Mouse (Mus musculus): ENCODE data around the gene Nebl. TPM values are rescaled to one million over a fixed set of nuclear protein-coding genes. Genes with fewer than 3 reads are reported as not detected.

The Nebl gene
- polyA plus RNA-seq (2012; rRNA removed) = 42.5 and 47.8 TPM in 2 replicates

- DNase-seq (ENCODE audit: extremely low spot score in 1 of 2, low spot score in 1 of 2) = peak; percentile 28 to 73
Measured at GRCm38 (mm10) chr2:17730957-17731830, at the start of gene Nebl. Gene Nebl, minus strand, starts transcription at chr2:17731464.

DNA sequence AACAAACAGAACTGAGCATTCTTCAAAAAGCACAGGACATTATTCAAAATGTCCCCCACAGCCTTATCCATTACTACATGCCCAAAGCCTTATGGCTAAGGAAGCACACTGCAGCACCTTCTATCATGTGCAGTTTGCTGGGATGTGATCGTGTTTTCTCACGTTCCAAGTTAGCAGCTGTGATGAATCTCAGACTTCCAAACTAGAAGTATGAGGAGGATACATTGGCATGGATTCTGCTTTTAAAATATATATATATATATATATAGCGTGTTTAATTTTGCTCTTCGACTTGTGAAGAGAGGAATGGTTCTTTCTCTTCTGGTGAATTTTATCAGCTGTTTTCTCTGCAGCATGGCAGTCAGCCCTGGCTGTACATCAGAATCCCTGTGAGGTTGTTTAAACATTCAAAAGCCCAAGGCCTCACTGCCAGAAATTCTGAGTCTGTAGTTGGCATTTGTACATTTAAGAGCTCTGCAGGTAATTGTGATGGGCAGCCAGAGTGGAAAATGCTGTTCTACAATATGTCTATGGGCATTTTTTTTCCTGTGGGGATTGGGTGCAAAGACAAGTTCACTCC lies 39.1 kb upstream of the Nebl start:
- DNase-seq (ENCODE audit: extremely low spot score in 1 of 2, low spot score in 1 of 2) = peak; percentile 12 to 53

DNA sequence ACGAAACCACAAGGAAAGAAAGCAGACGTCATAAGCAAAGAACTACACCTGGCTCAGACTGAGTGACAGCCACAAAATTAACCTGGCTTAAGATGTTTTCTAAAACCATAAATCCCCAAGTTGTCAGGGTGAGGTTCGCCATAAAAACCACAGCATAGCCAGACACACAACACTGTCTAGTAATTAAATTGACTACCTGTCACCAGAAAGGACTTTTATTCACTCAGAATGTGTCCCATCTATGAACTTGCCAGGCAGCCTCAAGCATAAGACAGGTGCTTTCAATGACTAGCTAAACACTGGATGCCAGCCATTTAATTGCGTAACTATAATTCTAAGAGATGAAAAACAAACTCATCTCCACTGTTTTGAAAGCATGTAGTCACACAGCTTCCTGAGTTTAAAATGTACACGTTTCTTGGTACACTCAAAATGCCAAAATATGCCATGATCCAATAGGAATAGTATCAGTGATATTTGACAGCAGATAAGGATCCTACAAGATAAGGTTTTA lies 38.0 kb upstream of the Nebl start:
- DNase-seq (ENCODE audit: extremely low spot score in 1 of 2, low spot score in 1 of 2) = no peak

GRCm38 (mm10) chr2:17756271-17756670 lies 25.0 kb upstream of the Nebl start:
- no peak for DNase-seq (ENCODE audit: extremely low spot score in 1 of 2, low spot score in 1 of 2)

DNA sequence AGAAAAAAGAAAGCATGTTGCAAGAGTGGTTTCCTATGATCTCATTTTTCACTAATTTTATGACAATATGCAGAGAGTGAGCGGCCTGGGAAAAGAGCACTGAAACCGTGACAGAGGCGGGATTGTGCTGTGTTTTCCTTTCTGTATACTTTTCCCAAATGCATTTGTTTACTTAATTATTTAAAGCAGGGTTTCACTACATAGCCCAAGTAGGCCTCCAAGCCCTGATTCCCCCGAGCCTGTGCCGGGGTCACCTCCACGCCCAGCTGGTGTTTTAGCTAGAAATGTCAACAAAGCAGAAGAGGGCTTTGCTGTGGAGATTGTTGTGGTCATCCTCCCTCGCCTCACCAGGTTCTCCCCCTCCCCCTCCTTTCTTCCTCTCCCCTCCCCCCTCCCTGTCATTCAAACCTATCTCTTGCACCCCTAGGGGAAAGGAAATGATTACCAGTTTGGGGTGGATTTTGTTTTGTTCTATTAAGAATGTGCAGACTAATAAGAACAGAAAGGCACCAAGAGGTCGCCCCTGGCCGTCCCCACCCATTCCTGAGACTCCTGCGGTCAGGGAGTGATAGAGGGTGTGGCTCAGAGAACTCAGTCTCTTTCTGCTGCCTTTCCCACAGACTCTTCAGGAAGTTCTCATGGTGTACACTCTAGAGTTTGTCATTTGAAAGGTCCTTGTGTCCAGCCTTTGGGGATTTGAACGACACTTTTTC lies 10.9 kb upstream of the Nebl start:
- no peak for DNase-seq (ENCODE audit: extremely low spot score in 1 of 2, low spot score in 1 of 2)

DNA sequence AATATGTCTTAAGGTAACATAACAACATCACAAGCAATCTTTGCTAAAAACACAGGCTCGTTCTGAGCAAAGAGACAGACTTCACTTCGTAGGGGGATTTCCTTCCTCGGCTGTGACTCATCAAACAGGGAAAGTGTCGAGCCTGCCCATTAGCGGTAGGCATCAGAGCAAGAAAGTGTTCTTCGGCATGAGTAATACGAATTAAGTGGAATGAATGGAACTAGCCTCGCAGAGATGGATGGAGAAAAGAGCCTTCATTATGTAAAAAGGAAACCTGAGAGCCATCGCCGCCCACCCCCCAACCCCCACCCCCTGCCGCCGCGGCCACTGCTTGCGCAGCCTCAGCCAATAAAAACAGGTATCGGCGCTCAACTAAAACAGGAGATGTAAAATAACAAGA lies 10.3 kb upstream of the Nebl start:
- peak in 1 of 2 experiments; percentile 33 for DNase-seq (ENCODE audit: extremely low spot score in 1 of 2, low spot score in 1 of 2)

DNA sequence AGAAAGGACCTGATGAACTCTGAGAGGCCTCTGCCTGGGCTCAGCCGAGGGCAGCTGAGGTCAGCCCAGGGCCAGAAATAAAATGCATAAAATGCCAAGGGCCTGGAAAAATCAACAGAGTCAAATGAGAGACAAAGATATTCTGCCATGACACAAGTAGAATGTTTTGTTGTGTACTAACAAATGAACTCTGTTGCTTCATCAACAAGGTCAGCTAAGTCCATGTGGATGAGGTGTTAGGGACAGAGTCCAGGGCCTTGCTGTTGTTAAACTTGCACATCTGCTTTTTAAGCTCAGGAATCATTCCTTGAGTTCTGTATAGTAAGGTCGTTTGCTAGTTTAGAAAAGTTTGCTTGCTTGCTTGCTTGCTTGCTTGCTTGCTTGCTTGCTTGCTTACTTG lies 9.2 kb upstream of the Nebl start:
- DNase-seq (ENCODE audit: extremely low spot score in 1 of 2, low spot score in 1 of 2) = no peak

DNA sequence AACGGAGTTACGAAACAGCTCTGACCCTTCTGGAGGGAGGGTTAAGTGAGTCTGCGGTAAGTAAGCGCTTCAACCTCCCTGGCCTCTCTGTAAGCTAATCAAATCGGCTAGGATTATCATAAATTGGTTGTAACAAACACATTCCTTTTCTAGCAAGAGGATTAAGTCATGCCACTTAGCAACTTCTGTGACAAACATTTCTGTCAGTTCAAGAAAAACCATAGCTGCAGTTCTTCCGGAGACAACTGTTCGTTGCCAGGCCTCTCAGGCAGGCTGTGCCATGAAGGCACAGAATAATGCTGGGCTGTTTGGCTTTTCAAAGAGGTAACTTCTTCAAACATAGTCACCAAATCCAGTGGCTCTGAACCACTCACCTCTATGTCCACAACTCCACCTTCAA lies 946 bp upstream of the Nebl start:
- no peak for DNase-seq (ENCODE audit: extremely low spot score in 1 of 2, low spot score in 1 of 2)

- DNase-seq (ENCODE audit: extremely low spot score in 1 of 2, low spot score in 1 of 2) = no peak
Measured at GRCm38 (mm10) chr2:17731831-17732200, 552 bp upstream of the Nebl start.

GRCm38 (mm10) chr2:17730648-17730956 lies 662 bp downstream of the Nebl start:
- DNase-seq (ENCODE audit: extremely low spot score in 1 of 2, low spot score in 1 of 2) = peak in 1 of 2 experiments; percentile 11

DNA sequence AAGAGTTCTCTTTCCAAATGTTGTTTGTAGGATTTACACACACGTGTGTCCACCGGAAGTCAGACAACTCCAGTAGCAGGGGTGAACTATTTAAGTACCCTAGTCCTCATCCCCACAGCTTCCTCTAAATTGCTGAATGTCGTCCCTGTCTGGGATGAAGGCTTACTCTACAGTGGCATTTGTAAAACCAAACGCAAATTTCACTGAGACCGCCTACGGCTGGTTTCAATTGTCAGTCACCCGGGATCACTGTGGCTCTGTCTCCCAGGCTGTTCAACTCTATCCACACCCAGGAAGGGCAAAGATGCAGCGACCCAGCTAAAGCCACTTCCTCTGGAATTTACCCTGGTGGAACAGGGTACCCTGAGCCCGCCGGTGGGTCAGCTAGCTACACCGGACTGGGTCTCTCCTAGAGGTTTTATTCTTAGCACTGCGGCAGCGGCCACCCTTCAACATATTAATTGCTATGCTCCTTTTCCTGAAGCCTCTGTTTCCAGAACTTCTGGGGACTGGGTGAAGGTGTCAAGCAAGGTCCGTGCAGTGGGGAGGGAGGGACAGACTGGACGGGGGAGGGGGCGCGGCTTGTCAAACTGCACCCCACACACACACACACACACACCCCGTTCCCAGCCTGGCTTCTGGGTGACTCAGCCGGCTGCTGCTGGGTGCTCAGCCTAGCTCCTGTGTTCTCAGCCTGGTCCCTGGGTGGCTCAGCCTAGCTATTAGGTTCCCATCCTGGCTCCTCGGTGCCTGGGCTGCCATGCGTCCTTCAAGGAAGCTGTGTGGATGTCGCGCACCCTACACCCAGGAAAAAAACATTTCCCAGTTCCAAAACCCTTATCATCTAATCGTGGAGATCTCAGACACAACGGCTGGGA lies 1.3 kb downstream of the Nebl start:
- peak; percentile 17 to 60 for DNase-seq (ENCODE audit: extremely low spot score in 1 of 2, low spot score in 1 of 2)

DNA sequence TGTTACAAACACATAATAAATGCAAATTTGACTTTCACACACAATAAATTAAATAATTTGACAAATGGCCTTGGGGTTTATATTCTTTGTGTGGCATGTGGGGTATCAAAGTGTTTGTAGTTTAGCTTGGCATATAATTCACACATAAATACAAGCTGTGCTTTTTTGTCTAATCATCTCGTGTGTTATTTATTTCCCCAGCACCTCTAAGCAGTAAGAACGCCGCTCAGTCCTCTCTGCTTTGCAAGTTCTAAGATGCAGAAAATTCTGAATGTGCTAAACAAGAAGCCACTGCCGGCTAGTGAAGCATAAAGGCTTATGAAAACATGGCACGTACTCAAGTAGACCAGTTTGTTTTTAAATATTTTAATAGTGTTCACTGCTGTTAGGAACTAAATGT lies 6.9 kb downstream of the Nebl start:
- DNase-seq (ENCODE audit: extremely low spot score in 1 of 2, low spot score in 1 of 2) = no peak

DNA sequence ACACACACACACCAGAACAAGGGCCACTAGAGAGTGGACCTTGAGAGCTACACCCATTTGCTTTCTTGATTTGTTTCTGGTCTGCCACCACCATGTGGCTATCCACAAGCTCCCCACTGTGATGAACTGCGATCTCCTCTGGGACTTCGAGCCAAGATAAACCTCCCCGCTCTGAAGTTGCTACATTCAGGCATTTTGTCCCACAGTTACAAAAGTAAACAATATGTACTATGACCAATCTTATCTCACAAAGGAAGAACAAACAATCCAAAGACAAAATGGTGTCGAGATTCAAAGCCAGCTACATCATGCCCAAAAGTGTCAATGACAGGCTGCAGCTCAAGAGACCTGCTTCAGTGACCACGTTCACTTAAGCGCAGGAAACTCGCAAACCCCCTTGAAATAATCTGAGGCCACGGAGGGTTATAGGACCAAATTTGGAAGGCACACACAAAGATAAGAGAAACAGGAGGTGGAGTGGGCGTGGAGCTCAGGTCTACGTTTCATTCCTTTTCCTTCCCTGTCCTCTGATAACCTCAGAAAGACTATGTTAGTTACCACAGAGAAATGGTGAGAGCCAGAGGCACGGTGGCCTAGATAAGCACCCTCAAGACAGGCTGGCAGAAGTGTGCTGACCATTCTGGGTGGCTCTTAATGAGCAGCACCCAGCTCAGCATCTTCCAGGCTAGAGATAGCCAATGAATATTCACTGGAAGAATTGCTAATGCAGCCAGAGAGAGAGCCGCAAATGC lies 7.8 kb downstream of the Nebl start:
- DNase-seq (ENCODE audit: extremely low spot score in 1 of 2, low spot score in 1 of 2) = no peak

GRCm38 (mm10) chr2:17721177-17721715 lies 10.0 kb downstream of the Nebl start:
- no peak for DNase-seq (ENCODE audit: extremely low spot score in 1 of 2, low spot score in 1 of 2)

- no peak for DNase-seq (ENCODE audit: extremely low spot score in 1 of 2, low spot score in 1 of 2)
Measured at GRCm38 (mm10) chr2:17718281-17718680, 13.0 kb downstream of the Nebl start.

DNA sequence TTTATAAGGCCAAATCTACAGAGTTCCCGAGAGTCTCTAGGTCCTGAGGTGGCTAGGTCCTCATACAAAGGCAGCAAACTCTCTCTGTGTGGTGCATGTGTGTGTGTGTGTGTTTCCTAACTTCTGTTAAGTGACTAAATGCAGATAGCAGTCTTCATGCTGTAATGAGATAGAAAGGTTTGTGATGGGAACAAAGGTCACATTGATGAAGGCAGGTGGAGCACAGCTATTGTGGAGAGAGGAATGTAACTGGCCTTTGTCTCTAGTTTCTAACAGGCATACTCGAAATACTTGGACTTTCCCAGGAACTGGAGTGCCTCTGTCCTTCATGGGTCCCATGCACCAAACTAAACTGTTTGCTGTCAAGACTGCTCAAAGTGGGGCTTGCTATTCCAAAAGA lies 14.1 kb downstream of the Nebl start:
- no peak for DNase-seq (ENCODE audit: extremely low spot score in 1 of 2, low spot score in 1 of 2)

- DNase-seq (ENCODE audit: extremely low spot score in 1 of 2, low spot score in 1 of 2) = peak; percentile 20 to 45
Measured at GRCm38 (mm10) chr2:17715149-17715767, 16.0 kb downstream of the Nebl start.

GRCm38 (mm10) chr2:17714661-17715060 lies 16.6 kb downstream of the Nebl start:
- DNase-seq (ENCODE audit: extremely low spot score in 1 of 2, low spot score in 1 of 2) = no peak

DNA sequence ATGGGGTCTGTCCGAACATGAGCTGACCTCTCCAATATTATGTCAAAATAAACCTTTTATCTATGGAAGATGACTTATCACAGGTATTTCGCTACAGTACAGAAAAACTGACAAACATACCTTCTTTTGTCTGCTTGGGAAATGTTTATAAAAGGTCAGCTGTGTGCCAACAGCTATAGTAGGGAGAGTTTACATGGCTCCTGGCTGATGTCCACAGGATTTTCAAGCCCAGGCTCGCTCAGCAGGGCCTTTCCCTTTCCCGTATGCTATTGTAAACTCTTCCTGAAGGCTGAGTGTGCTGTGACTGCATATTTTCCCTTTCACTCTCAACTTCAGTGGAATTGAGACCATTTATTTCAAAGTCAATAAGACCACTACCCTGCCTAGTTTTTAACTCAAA lies 17.1 kb downstream of the Nebl start:
- no peak for DNase-seq (ENCODE audit: extremely low spot score in 1 of 2, low spot score in 1 of 2)

Measured in frontal cortex, adult 2 months (tissue).